Mouse (Mus musculus) lung, embryonic 16.5 days (tissue): ENCODE measurements around the gene Atg7. TPM values are rescaled to one million over a fixed set of nuclear protein-coding genes. Genes with fewer than 3 reads are reported as not detected.
A peak's percentile ranks its signal among the peaks of the same experiment; 100 is the strongest.

Source experiments
- ATAC-seq: fragments of 200-750 bp; cut with Nextera tagmentation; 2 replicates; pipeline ENCODE4 v1.8.0; 2017; ENCODE audit warnings: low read depth, mild to moderate bottlenecking, moderate library complexity
- H3K27ac ChIP-seq: fragments of 300-500 bp; sonication (generic); 2 replicates; pipeline ENCODE4 v1.5.1; 2014; ENCODE audit warnings: mild to moderate bottlenecking, control low read depth, low read length
- H3K27me3 ChIP-seq: fragments of 300-500 bp; sonication (generic); 2 replicates; pipeline ENCODE4 v1.6.1; 2014; ENCODE audit warnings: low read depth, low read length, mixed read lengths; ENCODE audit not compliant: control insufficient read depth, insufficient read depth
- H3K36me3 ChIP-seq: fragments of 300-500 bp; sonication (generic); 2 replicates; pipeline ENCODE4 v1.6.1; 2014; ENCODE audit warnings: low read length; ENCODE audit not compliant: control insufficient read depth, insufficient read depth
- H3K4me1 ChIP-seq: fragments of 300-500 bp; sonication (generic); replicated peaks from 2 replicates; pipeline ENCODE4 v1.6.1; 2014; ENCODE audit warnings: low read length, mixed read lengths; ENCODE audit not compliant: control insufficient read depth, insufficient read depth
- H3K4me2 ChIP-seq: fragments of 300-500 bp; sonication (generic); 2 replicates; pipeline ENCODE4 v1.6.1; 2014; ENCODE audit warnings: low read depth, low read length, control low read depth
- H3K4me3 ChIP-seq: fragments of 300-500 bp; sonication (generic); 2 replicates; pipeline ENCODE4 v1.5.1; 2014; ENCODE audit warnings: mild to moderate bottlenecking, low read length, control low read depth
- H3K9ac ChIP-seq: fragments of 300-500 bp; sonication (generic); 2 replicates; pipeline ENCODE4 v1.6.1; 2014; ENCODE audit warnings: low read length, control low read depth
- H3K9me3 ChIP-seq: fragments of 300-500 bp; sonication (generic); 2 replicates; pipeline ENCODE4 v1.6.1; 2016; ENCODE audit warnings: low read length; ENCODE audit not compliant: control insufficient read depth
- WGBS: fragments of 180-500 bp; shearing (Covaris S2); extraction: QIAGEN DNeasy Blood & Tissue Kit; methylation state at CpG from one replicate; pipeline ENCODE4 v1.1.7; 2014; 5-methylcytosine and 5-hydroxymethylcytosine counted together
- polyA plus RNA-seq: library from polyadenylated mRNA; unstranded; fragments of >200 nt; fragmentation: Nextera tagmentation; extraction: Ambion mirVana; gene quantifications from 2 replicates; pipeline ENCODE4 v1.2.1, GENCODE M21; 2015

Gene Atg7
- polyA plus RNA-seq, 1 experiment from 2014 or later: 24.9 TPM

DNA sequence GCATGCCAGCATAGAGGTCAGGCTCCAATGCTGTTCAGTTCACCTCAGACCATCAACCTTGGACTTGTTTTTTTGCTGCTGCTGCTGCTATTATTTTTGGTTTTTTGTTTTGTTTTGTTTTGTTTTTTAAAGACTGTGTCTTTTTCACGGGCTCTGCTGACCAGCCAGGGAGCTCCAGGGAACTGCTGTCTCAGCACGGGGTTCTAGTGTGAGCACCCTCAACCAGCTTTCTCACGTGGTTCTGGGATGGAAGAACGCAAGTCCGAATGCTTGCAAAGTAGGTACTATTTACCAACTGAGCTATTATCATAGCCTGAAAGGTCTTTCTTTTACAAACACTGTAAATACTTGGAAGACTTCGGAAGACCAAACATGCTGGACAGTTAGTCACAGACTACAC is 233.6 kb downstream of the Atg7 start:
- H3K9ac ChIP-seq: peak overlapping the region; percentile 77
- ATAC-seq: no peak

GRCm38 (mm10) chr6:114878841-114879520 is 236.1 kb downstream of the Atg7 start:
- Histone ChIP-seq H3K9ac (peak overlapping the region; percentile 36), H3K9me3 (no peaks in the 10 kb centered on the region), H3K27me3 (no peaks in the 10 kb centered on the region), H3K27ac (peak overlapping the region; percentile 50), H3K36me3 (peaks cover 4% of the 10 kb centered on the region; the same call in 1 of the 2 replicates), H3K4me3 (no peak overlapping the region), H3K4me1 (peaks cover 94% of the 10 kb centered on the region), H3K4me2 (no peak overlapping the region)
- 41% methylated on average over 19 of the region's 19 CpGs for WGBS
- ATAC-seq: no peak

More for the DNA sequence above, 233.6 kb downstream of the Atg7 start:
- H3K4me3 ChIP-seq: no peak overlapping the region
- H3K4me1 ChIP-seq: peaks cover 87% of the 10 kb centered on the region
- WGBS: 49% methylated on average over 6 of the region's 6 CpGs
- peak overlapping the region; percentile 100 for H3K27ac ChIP-seq
- H3K4me2 ChIP-seq: peak overlapping the region; percentile 4; the same call in 1 of the 2 replicates
- H3K27me3 ChIP-seq: no peaks in the 10 kb centered on the region
- H3K36me3 ChIP-seq: peaks cover 4% of the 10 kb centered on the region; the same call in 1 of the 2 replicates
- H3K9me3 ChIP-seq: no peaks in the 10 kb centered on the region

GRCm38 (mm10) chr6:114880798-114881197 is 237.9 kb downstream of the Atg7 start:
- no peak for ATAC-seq
- H3K4me2 ChIP-seq: no peak overlapping the region
- peak overlapping the region; percentile 25 for H3K27ac ChIP-seq
- peaks cover 89% of the 10 kb centered on the region for H3K4me1 ChIP-seq
- peak overlapping the region; percentile 41; the same call in 1 of the 2 replicates for H3K9ac ChIP-seq
- WGBS: 52% methylated on average over 4 of the region's 4 CpGs
- H3K9me3 ChIP-seq: no peaks in the 10 kb centered on the region
- no peaks in the 10 kb centered on the region for H3K27me3 ChIP-seq
- H3K4me3 ChIP-seq: no peak overlapping the region
- H3K36me3 ChIP-seq: peaks cover 4% of the 10 kb centered on the region

DNA sequence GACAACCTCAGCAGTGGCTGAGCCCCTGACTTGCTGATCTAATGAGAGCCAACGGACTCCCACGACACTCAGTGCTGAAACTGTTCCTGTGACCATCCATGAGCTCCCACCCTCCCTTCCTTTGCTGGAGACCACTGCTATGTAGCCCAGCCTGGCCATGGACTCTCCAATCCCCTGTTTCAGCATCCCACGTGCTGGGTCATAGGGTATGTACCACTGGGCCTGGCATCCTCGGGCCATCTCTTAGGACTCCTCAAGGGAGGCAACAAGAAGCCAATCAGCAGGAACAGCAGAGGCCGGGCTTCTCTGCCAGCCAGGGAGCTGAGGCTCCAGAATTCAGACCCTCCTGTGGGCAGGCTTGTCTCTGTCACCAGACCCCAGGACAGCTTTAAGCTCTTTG is 239.3 kb downstream of the Atg7 start:
- 27% methylated on average over 5 of the region's 5 CpGs for WGBS

DNA sequence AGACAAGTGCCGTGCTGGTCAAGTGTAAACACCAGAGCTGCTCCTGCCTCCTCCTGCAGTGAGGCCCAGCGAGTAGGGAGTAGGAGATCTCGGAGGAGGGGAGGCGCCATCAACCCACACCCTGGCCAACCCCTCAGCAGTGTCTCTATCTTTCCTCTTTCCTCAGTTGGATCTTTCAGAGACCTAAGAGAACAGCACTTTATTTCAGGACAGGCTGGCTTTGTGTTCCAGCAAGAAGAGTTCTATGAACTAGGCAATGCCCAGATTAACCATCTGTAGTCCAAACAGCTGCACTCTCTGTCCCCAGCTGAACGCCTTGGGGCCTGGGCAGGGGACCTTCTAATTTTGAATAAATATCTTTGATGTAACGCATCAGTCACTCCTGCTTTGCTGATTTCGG is 239.8 kb downstream of the Atg7 start:
- Histone ChIP-seq H3K9ac (peak overlapping the region; percentile 36), H3K4me3 (no peak overlapping the region), H3K4me2 (peak overlapping the region; percentile 18; the same call in 1 of the 2 replicates), H3K4me1 (peaks cover 88% of the 10 kb centered on the region), H3K36me3 (peaks cover 8% of the 10 kb centered on the region), H3K27ac (peak overlapping the region; percentile 96), H3K27me3 (no peaks in the 10 kb centered on the region), H3K9me3 (no peaks in the 10 kb centered on the region)
- WGBS: 21% methylated on average over 7 of the region's 7 CpGs
- 0 out of 2 replicates have a peak, but pooled peaks have one; percentile 16 for ATAC-seq

More for the DNA sequence above, 239.3 kb downstream of the Atg7 start:
- no peak for ATAC-seq
- Histone ChIP-seq H3K27me3 (no peaks in the 10 kb centered on the region), H3K9me3 (no peaks in the 10 kb centered on the region), H3K27ac (peak overlapping the region; percentile 96), H3K36me3 (peaks cover 8% of the 10 kb centered on the region), H3K9ac (peak overlapping the region; percentile 36), H3K4me3 (no peak overlapping the region), H3K4me2 (peak overlapping the region; percentile 18; the same call in 1 of the 2 replicates), H3K4me1 (peaks cover 88% of the 10 kb centered on the region)

DNA sequence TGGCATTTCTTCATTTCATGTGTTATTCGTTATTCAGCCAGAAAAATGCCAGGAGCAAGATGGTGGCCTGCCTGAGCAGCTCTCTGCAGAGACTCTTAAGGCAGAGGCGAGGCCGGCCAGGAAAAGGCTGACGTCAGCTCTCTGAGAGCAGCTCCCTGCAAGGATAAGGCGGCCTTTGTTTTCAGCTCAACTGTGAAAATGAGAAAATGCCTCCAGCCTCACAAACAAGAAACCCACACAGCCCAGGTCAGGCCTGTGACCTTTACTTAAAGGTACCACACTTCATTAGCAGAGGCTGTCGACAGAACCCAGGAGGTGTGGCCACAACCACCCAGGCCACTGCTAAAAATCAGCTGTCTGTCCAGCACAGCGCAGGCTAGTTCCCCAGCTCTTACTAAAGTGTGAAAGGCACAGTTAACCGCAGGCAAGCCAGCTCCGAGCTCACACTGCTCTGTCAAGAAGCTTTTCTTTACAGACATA is 240.4 kb downstream of the Atg7 start:
- Histone ChIP-seq H3K27ac (peak overlapping the region; percentile 96), H3K4me2 (peak overlapping the region; percentile 21; the same call in 1 of the 2 replicates), H3K4me1 (peaks cover 87% of the 10 kb centered on the region), H3K9ac (peak overlapping the region; percentile 61), H3K9me3 (no peaks in the 10 kb centered on the region), H3K4me3 (0 out of 2 replicates have a peak overlapping the region, but pooled peaks have one; percentile 1), H3K36me3 (peaks cover 8% of the 10 kb centered on the region), H3K27me3 (no peaks in the 10 kb centered on the region)
- 5% methylated on average over 9 of the region's 9 CpGs for WGBS
- peak; percentile 87 for ATAC-seq

DNA sequence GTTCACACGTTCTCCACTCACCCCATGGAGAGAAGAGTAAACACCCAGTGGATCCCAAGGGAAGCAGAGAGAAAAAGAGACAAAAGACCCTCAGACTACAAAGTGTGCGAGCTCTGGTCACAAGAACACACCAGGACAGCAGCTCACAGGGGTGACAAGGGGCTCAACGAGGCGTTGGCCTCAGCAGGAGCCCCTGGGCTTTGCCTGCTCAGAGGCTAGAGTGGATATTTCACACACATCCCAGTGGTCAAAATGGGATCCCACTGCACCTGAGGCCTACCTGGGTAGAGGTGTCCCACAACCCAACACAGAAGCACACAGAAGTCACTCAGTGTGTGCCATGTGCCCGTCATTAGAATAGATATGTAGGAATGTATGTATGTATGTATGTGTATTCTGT is 242.2 kb downstream of the Atg7 start:
- WGBS: 52% methylated on average over 5 of the region's 5 CpGs
- no peaks in the 10 kb centered on the region for H3K9me3 ChIP-seq
- no peak overlapping the region; the same call in 1 of the 2 replicates for H3K27ac ChIP-seq
- H3K27me3 ChIP-seq: no peaks in the 10 kb centered on the region
- no peak overlapping the region for H3K4me2 ChIP-seq
- H3K9ac ChIP-seq: no peak overlapping the region
- H3K4me1 ChIP-seq: peaks cover 82% of the 10 kb centered on the region
- peaks cover 8% of the 10 kb centered on the region for H3K36me3 ChIP-seq
- ATAC-seq: no peak
- H3K4me3 ChIP-seq: no peak overlapping the region

DNA sequence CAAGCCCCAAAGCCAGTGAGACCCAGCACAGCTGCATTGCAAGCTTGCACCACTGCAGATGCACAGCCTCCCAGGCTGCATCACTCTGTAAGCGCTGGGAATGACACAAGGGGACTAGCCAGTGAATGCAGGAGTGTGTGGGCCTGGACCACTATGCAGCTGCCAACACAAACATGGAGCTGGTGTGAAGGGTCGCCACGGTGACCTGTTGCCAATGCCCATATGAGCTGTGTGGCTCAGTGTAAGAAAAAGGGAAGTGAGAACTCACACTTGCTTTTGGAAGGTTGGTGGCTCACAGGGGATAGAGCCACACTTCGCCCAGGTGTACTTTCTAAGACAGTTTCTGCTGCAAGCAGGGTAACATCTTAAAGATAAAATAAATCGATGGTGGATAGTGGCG is 243.1 kb downstream of the Atg7 start:
- H3K9ac ChIP-seq: no peak overlapping the region
- no peak overlapping the region for H3K4me2 ChIP-seq
- H3K9me3 ChIP-seq: no peaks in the 10 kb centered on the region
- WGBS: 80% methylated on average over 6 of the region's 6 CpGs
- ATAC-seq: no peak
- H3K27ac ChIP-seq: peak overlapping the region; percentile 36; the same call in 1 of the 2 replicates
- no peak overlapping the region for H3K4me3 ChIP-seq
- peaks cover 82% of the 10 kb centered on the region for H3K4me1 ChIP-seq
- peaks cover 5% of the 10 kb centered on the region; the same call in 1 of the 2 replicates for H3K36me3 ChIP-seq
- no peaks in the 10 kb centered on the region for H3K27me3 ChIP-seq

GRCm38 (mm10) chr6:114886504-114887361 is 243.8 kb downstream of the Atg7 start:
- no peaks in the 10 kb centered on the region for H3K27me3 ChIP-seq
- no peak overlapping the region for H3K9ac ChIP-seq
- no peak overlapping the region for H3K4me3 ChIP-seq
- H3K4me2 ChIP-seq: no peak overlapping the region
- 43% methylated on average over 11 of the region's 11 CpGs for WGBS
- no peak for ATAC-seq
- H3K36me3 ChIP-seq: peaks cover 5% of the 10 kb centered on the region; the same call in 1 of the 2 replicates
- H3K4me1 ChIP-seq: peaks cover 82% of the 10 kb centered on the region
- peak overlapping the region; percentile 62 for H3K27ac ChIP-seq
- H3K9me3 ChIP-seq: no peaks in the 10 kb centered on the region
